Mouse (Mus musculus) embryonic facial prominence, embryonic 15.5 days (tissue): Measurements from ENCODE around the gene Arrdc2. TPM values are rescaled to one million over a fixed set of nuclear protein-coding genes. Genes with fewer than 3 reads are reported as not detected.
A peak's percentile ranks its signal among the peaks of the same experiment; 100 is the strongest.

Source experiments
- ATAC-seq: fragments of 200-750 bp; cut with Nextera tagmentation; 2 replicates; pipeline ENCODE4 v1.8.0; 2017; ENCODE audit warnings: low read depth, moderate TSS enrichment; ENCODE audit not compliant: insufficient number of reproducible peaks, low FRiP score, low TSS enrichment
- H3K27ac ChIP-seq: fragments of 300-500 bp; sonication (generic); replicated peaks from 2 replicates; pipeline ENCODE4 v1.5.1; 2015; ENCODE audit warnings: mild to moderate bottlenecking, inconsistent platforms
- H3K27me3 ChIP-seq: fragments of 300-500 bp; sonication (generic); 2 replicates; pipeline ENCODE4 v1.6.1; 2015; ENCODE audit warnings: inconsistent platforms
- H3K36me3 ChIP-seq: fragments of 300-500 bp; sonication (generic); 2 replicates; pipeline ENCODE4 v1.6.1; 2015; ENCODE audit warnings: mild to moderate bottlenecking, inconsistent platforms
- H3K4me1 ChIP-seq: fragments of 300-500 bp; sonication (generic); 2 replicates; pipeline ENCODE4 v1.6.1; 2015; ENCODE audit warnings: inconsistent platforms
- H3K4me2 ChIP-seq: fragments of 300-500 bp; sonication (generic); replicated peaks from 2 replicates; pipeline ENCODE4 v1.6.1; 2015; ENCODE audit warnings: mild to moderate bottlenecking, inconsistent platforms
- H3K4me3 ChIP-seq: fragments of 300-500 bp; sonication (generic); replicated peaks from 2 replicates; pipeline ENCODE4 v1.5.1; 2015; ENCODE audit warnings: mild to moderate bottlenecking, inconsistent platforms
- H3K9ac ChIP-seq: fragments of 300-500 bp; sonication (generic); 2 replicates; pipeline ENCODE4 v1.6.1; 2015; ENCODE audit warnings: inconsistent platforms
- H3K9me3 ChIP-seq: fragments of 300-500 bp; sonication (generic); replicated peaks from 2 replicates; pipeline ENCODE4 v1.6.1; 2016; ENCODE audit warnings: inconsistent platforms
- WGBS: fragments of 180-500 bp; shearing (Covaris S2); methylation state at CpG from one replicate; pipeline ENCODE4 v1.1.7; 2015; 5-methylcytosine and 5-hydroxymethylcytosine counted together
- polyA plus RNA-seq: library from polyadenylated mRNA; unstranded; fragments of >200 nt; fragmentation: Nextera tagmentation; extraction: Ambion mirVana; gene quantifications from 2 replicates; pipeline ENCODE4 v1.2.1, GENCODE M21; 2015

The Arrdc2 gene
- polyA plus RNA-seq, 1 experiment from 2014 or later: 9.3 TPM

DNA sequence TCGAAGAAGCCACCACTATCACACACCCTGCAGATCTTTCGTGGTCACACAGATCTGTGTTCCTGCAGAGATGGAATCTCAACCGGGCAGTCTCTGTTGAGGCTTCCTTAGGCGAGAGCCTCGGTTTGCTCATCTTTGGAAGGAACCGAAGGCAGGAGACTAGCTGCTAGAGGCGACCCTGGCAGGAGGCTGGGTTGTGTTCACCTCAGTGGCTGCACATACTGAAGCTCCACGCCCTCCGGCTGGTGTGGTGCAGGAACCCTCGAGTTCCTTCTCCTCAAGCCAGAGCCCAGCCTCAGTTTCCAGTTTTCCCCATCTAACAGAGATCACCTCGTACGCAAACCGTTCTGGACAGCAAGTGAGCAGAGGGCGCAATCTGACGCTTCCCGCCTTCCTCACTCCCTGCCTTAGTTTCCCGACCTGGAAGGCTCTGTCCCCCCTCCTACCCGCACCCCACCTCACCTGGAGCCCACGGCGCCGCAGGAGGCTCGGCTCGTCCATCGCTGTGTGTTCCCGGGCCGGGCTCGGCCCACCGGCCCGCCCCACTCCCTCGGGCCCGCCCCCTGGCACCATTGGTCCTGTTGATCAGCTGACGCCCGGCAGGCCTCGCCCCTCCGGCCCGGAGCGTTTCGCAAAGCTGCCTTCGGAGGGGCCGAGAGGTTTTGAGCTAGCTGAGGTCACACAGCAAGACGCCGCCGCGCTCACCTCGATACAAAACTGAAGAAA lies 34.9 kb downstream of the Arrdc2 start, which contains the start of gene Mast3:
TSS of gene Mast3 (minus strand) at position 574 of the 726 bp plus-strand sequence.
- ATAC-seq: peak; percentile 89
- Histone ChIP-seq H3K27ac (no peak within 1 kb of the TSS), H3K9me3 (no peaks in the 10 kb centered on the region), H3K4me3 (peak within 1 kb of the TSS; percentile 59), H3K27me3 (peaks cover 33% of the 10 kb centered on the region), H3K9ac (peak within 1 kb of the TSS; percentile 31; the same call in 1 of the 2 replicates), H3K4me1 (peaks cover 17% of the 10 kb centered on the region), H3K36me3 (no peaks in the 10 kb centered on the region), H3K4me2 (peak within 1 kb of the TSS; percentile 92)
- 1% methylated on average over 45 of the region's 45 CpGs for WGBS

DNA sequence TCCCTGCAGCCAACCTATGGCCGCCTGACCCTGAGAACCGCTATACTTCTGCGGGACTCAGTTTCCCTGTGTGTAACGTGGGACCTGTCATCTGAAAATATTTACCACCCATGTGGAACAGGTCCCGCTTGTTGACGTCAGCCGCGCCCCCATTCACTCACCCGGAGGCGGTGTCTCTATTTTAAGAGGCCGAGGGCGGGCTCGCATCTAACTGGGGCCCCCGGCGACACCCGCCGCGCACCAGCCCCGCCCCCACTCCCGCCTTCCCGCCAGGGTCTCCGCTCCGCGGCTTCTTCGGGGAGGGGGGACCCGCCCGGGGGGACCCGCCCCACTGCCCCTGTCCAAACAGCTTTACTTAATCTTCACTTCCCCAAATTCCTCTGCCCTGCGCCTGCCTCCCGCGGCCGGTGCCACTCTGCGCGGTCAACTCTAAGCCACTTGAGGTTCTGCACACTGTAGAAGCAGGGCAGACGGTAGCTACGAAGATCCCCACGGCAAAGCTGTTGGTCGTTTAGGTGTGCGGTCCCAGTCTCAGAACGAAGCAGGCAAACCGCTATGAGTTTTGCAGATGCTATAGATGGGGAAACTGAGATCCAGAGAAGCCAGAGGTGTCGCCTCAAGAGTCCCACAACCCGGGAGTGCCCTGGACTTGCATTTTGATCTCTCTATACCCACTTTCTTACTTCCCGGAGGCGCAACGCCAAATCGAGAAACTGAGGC lies 35.6 kb downstream of the Arrdc2 start:
- Histone ChIP-seq H3K9ac (0 out of 2 replicates have a peak overlapping the region, but pooled peaks have one; percentile 28), H3K9me3 (no peaks in the 10 kb centered on the region), H3K4me3 (peak overlapping the region; percentile 59), H3K36me3 (no peaks in the 10 kb centered on the region), H3K4me1 (peaks cover 17% of the 10 kb centered on the region), H3K4me2 (peak overlapping the region; percentile 92), H3K27ac (no peak overlapping the region), H3K27me3 (peaks cover 41% of the 10 kb centered on the region)
- WGBS: 1% methylated on average over 44 of the region's 47 CpGs
- ATAC-seq: no peak

DNA sequence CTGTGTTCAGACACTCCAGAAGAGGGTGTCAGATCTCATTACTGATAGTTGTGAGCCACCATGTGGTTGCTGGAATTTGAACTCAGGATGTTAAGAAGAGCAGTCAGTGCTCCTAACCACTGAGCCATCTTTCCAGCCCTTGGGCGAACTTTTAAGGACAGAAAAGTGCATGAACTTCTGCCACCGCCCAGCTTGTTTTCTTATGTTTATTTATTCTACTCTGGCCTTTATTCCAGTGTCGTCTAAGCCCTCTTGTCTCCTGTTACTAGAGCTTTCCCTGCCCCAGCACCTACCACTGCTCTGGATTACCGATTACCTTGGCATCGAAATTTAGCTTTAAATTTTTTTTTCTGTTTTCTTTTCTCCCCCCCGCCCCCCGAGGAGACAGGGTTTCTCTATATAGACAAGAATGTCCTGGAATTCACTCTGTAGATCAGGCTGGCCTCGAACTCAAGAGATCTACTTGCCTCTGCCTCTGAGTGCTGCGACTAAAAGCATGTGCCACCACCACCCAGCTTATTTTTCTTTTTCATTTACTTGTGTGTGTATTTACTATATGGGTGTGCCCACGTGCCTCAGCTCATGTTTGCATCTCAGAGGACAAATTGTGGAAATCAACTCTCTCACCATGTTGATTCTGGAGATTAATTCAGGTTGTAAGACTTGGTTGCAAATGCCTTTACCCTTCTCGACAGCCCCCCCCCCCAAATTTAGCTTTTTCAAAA lies 36.6 kb downstream of the Arrdc2 start:
- Histone ChIP-seq H3K27ac (no peak overlapping the region), H3K9me3 (no peaks in the 10 kb centered on the region), H3K4me3 (no peak overlapping the region), H3K9ac (no peak overlapping the region), H3K27me3 (peaks cover 50% of the 10 kb centered on the region), H3K4me1 (peaks cover 22% of the 10 kb centered on the region), H3K36me3 (no peaks in the 10 kb centered on the region), H3K4me2 (no peak overlapping the region)
- WGBS: 67% methylated on average over 11 of the region's 11 CpGs
- no peak for ATAC-seq

DNA sequence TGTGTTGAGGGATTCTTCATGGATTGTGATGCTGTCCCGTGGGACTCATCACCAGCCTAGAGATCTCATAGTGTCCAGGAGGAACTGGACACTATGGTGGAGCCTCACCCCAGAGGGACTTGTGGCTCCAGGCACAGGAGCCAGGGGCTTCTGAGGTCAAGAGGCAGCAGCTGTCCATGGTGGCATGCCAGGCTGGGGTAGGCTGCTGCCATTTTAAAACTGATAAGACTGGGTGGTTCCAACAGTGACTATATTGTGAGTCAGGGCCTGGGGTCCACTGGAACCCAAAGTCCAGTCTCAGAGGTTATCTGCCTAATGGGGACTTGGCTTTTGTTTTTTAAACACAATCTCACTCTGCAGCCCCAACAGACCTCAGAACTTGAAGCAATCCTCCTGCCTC lies 37.7 kb downstream of the Arrdc2 start:
- Histone ChIP-seq H3K4me1 (peaks cover 29% of the 10 kb centered on the region), H3K4me3 (no peak overlapping the region), H3K27me3 (peaks cover 53% of the 10 kb centered on the region), H3K4me2 (no peak overlapping the region), H3K36me3 (no peaks in the 10 kb centered on the region), H3K9ac (no peak overlapping the region), H3K9me3 (no peaks in the 10 kb centered on the region), H3K27ac (no peak overlapping the region)
- WGBS: 76% methylated on average over 1 of the region's 1 CpGs
- no peak for ATAC-seq

DNA sequence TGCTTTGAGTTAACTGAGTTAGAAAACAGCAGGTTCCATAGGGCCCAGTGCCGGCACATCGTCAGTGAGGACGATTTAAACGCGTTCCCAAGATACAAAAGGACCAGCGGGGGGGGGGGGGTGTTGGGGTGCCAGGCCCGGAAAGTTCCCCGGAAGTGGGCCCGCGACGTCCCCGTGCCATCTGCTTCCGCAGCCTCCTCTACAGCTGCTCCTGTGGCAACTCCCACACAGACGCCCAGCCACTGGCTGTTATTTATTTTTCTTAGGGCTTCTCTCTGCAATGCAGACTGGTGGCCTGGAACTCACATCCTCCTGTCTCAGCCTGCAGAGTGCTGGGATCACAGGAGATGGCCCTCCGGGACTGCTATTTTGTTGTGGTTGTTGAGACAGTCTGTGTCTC lies 38.4 kb downstream of the Arrdc2 start:
- 34% methylated on average over 15 of the region's 15 CpGs for WGBS
- peaks cover 36% of the 10 kb centered on the region for H3K4me1 ChIP-seq
- peaks cover 53% of the 10 kb centered on the region for H3K27me3 ChIP-seq
- no peak overlapping the region for H3K4me3 ChIP-seq
- H3K9ac ChIP-seq: no peak overlapping the region
- H3K9me3 ChIP-seq: no peaks in the 10 kb centered on the region
- no peak overlapping the region for H3K27ac ChIP-seq
- ATAC-seq: no peak
- H3K4me2 ChIP-seq: no peak overlapping the region
- no peaks in the 10 kb centered on the region for H3K36me3 ChIP-seq

DNA sequence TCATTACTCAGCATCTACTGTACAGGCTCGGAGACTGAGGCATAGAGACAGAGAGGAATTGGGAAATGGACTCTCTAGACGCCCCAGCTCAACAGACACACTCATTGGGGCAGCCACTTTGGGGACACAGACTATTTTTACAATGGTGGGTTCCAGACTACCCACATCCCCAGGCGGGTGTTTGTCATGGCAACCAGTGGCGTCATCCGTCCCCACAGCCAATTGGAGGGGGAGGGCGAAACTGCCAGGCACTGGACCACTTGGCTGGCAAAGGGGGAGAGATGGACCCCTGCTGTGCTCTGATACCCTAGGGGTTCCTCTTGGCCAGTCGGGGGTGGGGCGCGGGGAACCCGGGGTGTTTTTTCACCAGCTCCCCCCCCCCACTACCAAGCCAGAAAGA lies 38.9 kb downstream of the Arrdc2 start:
- no peak for ATAC-seq
- Histone ChIP-seq H3K36me3 (no peaks in the 10 kb centered on the region), H3K9me3 (no peaks in the 10 kb centered on the region), H3K27me3 (peaks cover 53% of the 10 kb centered on the region), H3K27ac (no peak overlapping the region), H3K9ac (no peak overlapping the region), H3K4me2 (no peak overlapping the region), H3K4me1 (peaks cover 37% of the 10 kb centered on the region), H3K4me3 (no peak overlapping the region)
- WGBS: 52% methylated on average over 10 of the region's 10 CpGs

DNA sequence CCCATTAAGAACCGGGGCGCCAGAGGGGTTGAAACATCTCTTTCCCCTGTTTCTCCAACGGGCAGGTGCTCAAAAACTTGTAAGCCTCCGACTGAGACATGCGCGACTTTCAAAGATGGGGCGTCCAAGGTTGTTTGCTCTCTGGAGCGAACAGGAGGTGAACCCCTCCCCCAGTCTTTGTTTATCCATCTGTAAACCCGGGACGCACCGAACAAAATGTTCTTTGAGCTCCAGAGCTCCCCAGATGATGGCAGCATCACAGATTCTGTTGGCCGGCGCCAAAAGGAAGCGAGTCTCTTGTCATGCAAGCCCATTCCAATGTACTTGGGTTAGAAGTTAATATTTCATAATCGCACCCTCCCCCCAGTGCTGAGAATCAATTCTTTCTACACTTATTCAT lies 41.2 kb downstream of the Arrdc2 start:
- Histone ChIP-seq H3K27me3 (peaks cover 40% of the 10 kb centered on the region), H3K4me1 (peaks cover 25% of the 10 kb centered on the region), H3K9ac (no peak overlapping the region), H3K36me3 (no peaks in the 10 kb centered on the region), H3K27ac (no peak overlapping the region), H3K4me3 (peak overlapping the region; percentile 58), H3K4me2 (peak overlapping the region; percentile 94), H3K9me3 (no peaks in the 10 kb centered on the region)
- no peak for ATAC-seq
- 10% methylated on average over 15 of the region's 15 CpGs for WGBS

DNA sequence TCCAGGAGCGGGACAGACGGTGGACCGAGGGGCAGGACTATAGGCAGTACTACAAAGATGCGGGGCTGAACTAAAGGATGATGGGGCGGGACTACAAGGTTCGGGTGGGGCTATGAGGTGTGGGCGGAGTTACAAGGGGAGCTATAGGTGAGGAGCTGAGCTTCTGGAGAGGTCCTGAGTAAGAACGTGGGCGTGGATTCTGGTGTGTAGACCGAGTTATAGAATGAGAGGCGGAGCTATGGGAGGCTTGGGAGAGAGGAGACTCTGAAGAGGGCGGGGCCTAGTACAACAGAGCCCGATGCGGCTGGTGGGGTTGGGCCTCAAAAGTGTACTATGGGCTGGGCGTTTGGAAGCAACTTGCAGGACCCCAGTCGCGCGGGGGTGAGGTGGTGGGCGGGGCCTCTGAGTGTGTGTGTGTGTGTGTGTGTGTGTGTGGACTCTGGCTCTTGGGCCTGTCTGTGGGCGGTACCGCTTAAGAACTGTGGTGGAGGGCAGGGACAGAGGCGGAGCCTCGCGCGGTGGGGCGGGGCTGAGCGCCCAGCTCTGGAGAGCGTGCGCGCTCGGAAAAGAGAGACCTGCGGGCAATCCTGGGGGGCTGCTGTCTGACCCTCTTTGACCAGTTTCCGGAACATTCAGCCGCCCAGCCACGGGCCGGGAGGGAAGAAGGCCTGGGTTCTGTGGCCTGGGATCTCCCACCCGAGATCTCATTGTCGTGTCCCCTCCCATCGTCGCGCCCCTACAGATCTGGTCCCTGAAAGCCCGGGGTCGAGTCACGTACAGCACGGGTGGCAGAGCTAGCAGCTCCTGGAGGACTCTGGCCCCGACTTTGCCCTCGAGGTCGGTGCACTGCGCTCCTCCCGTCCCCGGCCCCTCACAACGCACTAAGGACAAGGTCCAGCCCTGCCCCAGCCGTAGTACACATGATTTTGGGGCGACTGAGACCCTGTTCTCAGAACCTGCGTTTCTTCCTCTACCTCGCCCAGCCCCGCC lies 42.1 kb downstream of the Arrdc2 start:
- no peaks in the 10 kb centered on the region for H3K9me3 ChIP-seq
- H3K27me3 ChIP-seq: peaks cover 40% of the 10 kb centered on the region
- peak overlapping the region; percentile 58 for H3K4me3 ChIP-seq
- WGBS: under 1% methylated on average over 57 of the region's 57 CpGs
- 0 out of 2 replicates have a peak overlapping the region, but pooled peaks have one; percentile 13 for H3K27ac ChIP-seq
- H3K36me3 ChIP-seq: no peaks in the 10 kb centered on the region
- H3K9ac ChIP-seq: peak overlapping the region; percentile 48
- peak overlapping the region; percentile 94 for H3K4me2 ChIP-seq
- peaks cover 34% of the 10 kb centered on the region for H3K4me1 ChIP-seq
- peak; percentile 88 for ATAC-seq

DNA sequence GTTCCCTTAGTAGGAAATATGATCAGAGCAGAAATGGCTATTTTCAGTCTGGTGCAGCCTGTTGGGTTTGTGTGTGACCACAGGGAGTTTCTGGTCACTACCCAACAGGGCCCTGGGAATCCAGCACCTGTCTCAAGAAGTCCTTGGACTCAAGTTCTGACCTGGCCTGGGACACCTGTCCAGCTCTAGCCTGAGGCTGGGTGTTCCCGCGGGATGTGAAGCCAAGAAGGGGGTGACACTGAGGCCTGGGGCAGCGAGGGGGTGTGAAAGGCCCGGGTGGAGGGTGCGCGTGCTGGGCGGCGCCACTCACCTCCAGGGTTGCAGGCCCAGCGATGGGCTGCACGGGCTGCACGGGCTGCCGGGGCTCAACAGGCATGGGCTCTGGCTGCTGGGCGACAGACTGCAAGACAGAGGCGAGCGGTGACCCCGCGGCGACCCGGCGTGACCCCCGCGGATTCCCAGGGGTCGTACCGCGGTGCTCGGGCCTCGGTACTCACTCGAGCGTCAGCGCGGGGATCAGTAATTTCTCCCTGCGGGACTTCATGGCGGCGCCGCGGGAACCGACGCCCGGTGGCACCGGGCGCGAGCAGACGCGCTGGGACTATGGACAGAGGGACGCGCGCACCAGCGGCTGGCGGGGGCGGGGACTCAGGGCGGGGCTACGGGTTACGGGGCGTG lies 43.0 kb downstream of the Arrdc2 start:
- Histone ChIP-seq H3K27ac (0 out of 2 replicates have a peak overlapping the region, but pooled peaks have one; percentile 13), H3K4me2 (peak overlapping the region; percentile 94), H3K9ac (peak overlapping the region; percentile 48; the same call in 1 of the 2 replicates), H3K36me3 (no peaks in the 10 kb centered on the region), H3K4me1 (peaks cover 38% of the 10 kb centered on the region), H3K9me3 (no peaks in the 10 kb centered on the region), H3K4me3 (peak overlapping the region; percentile 58), H3K27me3 (peaks cover 33% of the 10 kb centered on the region)
- 2% methylated on average over 54 of the region's 54 CpGs for WGBS
- no peak for ATAC-seq

DNA sequence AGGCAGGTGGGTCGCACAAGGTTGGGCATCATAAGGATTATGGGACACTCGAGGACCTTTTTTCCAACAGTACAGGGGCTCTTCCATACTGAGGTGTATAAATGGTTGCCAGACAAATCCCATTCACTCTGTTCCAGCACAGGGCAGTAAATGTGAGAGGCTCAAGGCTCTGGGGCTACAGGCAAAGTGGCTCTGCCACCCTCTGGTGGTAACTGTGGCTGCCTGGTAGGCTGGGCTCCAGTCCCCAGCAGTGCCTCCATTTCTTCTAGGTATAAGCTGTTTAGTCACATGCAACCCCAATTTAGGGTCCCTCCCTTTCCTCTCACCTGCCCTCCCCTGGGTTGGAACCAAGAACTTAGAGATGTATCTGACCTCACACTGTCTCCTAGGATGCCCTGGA lies 44.1 kb downstream of the Arrdc2 start:
- H3K4me1 ChIP-seq: peaks cover 48% of the 10 kb centered on the region
- H3K27me3 ChIP-seq: peaks cover 27% of the 10 kb centered on the region
- WGBS: 79% methylated on average over 2 of the region's 2 CpGs
- no peak for ATAC-seq
- H3K9me3 ChIP-seq: no peaks in the 10 kb centered on the region
- H3K4me3 ChIP-seq: no peak overlapping the region
- no peak overlapping the region for H3K9ac ChIP-seq
- H3K36me3 ChIP-seq: no peaks in the 10 kb centered on the region
- H3K4me2 ChIP-seq: no peak overlapping the region
- no peak overlapping the region for H3K27ac ChIP-seq
